Mouse (Mus musculus) retina, adult 2 months (tissue): ENCODE data around the gene Yap1.
"Not testable (repeated sequence)": the region's sequence is repeated elsewhere in the genome, so short reads cannot be mapped to it uniquely, and the experiment has no call there.

ENCODE experiments used
- DNase-seq: peaks from one replicate; pipeline ENCODE4 v3.0.0-alpha.2; 2012; ENCODE audit warnings: low read depth, low spot score

Yap1 gene

DNA sequence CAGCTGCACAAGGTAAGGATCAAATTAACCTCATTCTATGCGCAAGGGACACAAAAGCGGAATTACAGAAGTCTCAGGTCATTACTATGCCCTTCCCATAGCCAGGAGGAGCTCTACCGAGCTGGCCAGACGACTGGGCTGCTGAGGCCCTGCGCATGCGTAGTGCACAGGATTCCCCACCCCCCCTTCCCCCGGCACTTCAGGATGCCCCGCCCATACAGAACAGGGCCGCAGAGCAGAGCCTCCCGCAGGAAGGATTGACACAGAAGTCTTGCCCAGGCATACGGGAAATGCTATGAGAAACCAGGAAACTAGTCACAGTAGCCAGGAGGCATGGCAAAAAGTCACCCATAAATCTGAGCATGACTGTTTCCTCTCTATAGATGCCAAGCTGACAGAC is 89.9 kb downstream of the Yap1 start:
- peak; percentile 28 for DNase-seq

DNA sequence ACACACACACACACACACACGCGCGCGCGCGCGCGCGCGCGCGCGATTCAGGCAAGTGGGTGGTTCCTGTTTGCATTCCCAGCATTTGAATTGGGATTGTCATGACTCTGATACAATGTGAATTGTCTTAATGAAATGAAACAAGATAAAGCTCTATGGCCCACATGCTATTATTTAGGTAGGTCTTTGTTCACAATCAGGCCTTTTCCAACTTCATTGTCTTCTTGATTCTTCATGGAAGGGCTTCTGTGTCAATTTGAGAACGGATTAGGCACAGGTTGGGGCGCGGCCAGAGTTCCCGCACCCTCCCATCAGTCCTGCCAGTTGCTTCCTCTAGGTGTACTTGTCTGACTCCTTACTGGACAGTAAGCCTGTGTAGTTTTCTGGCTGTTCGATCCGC is 90.4 kb downstream of the Yap1 start:
- no peak for DNase-seq

- no peak for DNase-seq
Measured at GRCm38 (mm10) chr9:7907351-7907985, 96.9 kb downstream of the Yap1 start.

DNA sequence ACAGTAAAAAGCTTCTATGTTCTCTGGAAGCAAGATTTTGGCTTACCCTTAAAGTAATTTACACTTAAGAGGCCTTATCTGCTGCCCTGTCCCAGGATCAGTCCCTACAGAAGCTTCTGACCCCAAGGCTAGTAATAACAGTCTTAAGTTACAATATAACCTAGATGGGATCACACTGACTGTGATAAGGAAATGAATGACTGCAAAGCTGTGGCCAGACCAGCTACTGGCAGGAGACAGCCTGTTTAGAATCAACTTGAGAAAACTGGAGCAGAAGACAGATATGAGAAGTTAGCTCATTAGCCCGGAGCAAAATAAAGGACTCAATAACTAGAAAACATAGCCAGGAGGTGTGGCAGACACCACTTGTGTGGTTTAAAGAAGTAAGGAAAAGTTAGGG is 97.8 kb downstream of the Yap1 start:
- DNase-seq: no peak

DNA sequence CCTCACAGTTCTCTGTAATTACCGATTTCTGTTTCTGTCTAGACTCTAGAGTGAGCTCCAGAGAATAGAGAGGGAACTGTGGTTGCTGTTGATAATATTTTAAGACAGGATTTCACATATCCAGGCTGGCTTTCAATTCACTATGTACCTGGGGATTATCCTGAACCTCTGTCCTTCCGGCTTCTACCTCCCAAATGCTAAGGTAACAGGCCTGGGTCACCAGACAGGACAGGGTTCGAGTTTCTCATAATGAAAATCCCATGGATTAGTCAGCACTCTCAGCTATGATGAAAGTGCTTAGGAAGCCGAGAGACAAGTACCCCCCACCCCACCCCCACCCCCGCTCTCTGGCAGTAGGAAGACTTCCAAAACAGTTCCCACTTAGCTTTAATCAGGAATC is 100.6 kb downstream of the Yap1 start:
- DNase-seq: no peak

DNA sequence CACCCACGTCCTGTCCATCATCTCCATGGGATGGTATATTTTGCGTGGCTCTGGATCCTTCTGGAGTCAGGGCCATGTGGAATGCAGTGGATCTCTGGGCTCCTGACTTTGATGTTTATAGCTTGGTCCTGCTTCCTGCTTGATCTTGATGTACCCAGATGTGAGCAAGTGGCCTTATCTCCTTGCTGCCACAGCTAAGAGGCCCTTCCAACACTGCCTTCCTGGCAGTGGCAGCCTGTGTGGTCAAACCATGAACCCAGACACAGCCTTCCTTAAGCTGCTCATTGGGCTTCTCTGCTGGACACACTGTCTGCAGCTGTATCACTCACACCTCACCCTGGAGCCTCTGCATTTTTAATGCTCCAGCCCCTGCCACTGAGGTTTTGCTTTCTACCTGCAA is 101.1 kb downstream of the Yap1 start:
- no peak for DNase-seq

GRCm38 (mm10) chr9:7902311-7902710 is 102.1 kb downstream of the Yap1 start:
- DNase-seq: no peak

- no peak for DNase-seq
Measured at GRCm38 (mm10) chr9:7900965-7901364, 103.4 kb downstream of the Yap1 start.

- peak; percentile 22 for DNase-seq
Measured at GRCm38 (mm10) chr9:7897502-7897901, 106.9 kb downstream of the Yap1 start.

- not testable (repeated sequence) for DNase-seq
Measured at GRCm38 (mm10) chr9:7891796-7892195, 112.6 kb downstream of the Yap1 start.

- no peak for DNase-seq
Measured at GRCm38 (mm10) chr9:7891177-7891576, 113.2 kb downstream of the Yap1 start.

DNA sequence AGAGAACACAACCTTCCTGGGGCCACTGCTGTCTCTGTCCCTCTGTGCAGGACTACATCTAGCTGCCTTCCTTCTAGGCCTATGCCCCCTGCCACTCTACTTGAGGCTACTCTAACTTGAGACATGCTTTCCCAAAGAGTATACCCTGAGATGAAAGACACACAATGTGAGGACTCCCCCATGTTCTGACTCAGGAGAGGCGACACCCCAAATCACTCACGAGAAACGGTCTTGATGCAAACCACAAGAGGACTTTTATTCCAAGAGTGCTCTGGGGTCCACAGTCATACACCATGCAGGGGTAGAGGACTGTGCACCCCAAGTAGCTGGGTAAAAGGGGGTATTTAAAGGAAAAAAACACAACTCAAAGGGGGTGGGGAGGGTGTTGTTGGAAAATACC is 120.0 kb downstream of the Yap1 start:
- DNase-seq: no peak

- no peak for DNase-seq
Measured at GRCm38 (mm10) chr9:7882304-7882865, 122.0 kb downstream of the Yap1 start.
